In genomic region chr2:115774153-115774908, GRCm38 (mm10) we compare ENCODE assay signal across 14 mouse cellular contexts.
DNase-seq lines count a peak whose midpoint lies in the region; ATAC-seq and TF ChIP-seq lines count a peak whose summit lies in the region.
"Had no signal": no experiment of that assay in that cellular context is flagged by ENCODE, and none has a peak within 500 bp of the region (broad histone marks: within the 10 kb centered on the region; RNA-seq: fewer than 3 reads in every experiment).

No protein-coding gene starts in this region.

- no peak overlapping the region for H3ac ChIP-seq in C2C12 (ENCODE audit: control insufficient read depth, insufficient read length, low read depth)

- H3K79me3 ChIP-seq in C2C12 (ENCODE audit: low read depth), result no peaks in the 10 kb centered on the region

- H3K27me3 ChIP-seq in kidney, embryonic 15.5 days, result no peaks in the 10 kb centered on the region
- H3K27me3 ChIP-seq in C2C12 (ENCODE audit: control insufficient read depth, insufficient read depth, insufficient read length), result no peaks in the 10 kb centered on the region
- no peaks in the 10 kb centered on the region for H3K27me3 ChIP-seq in megakaryocyte, embryonic 14.5 days (replicated peaks)

- H3K9me3 ChIP-seq in kidney, embryonic 15.5 days (replicated peaks), result no peaks in the 10 kb centered on the region
- peaks cover 6% of the 10 kb centered on the region for H3K9me3 ChIP-seq in megakaryocyte, embryonic 14.5 days
- H3K9me3 ChIP-seq: midbrain, embryonic 10.5 days had no signal

- TF ChIP-seq CTCF in C2C12 (IDR thresholded peaks at IDR 0.05; ENCODE audit: control insufficient read depth, insufficient read depth, insufficient read length), result no peak

- ATAC-seq in kidney, embryonic 15.5 days (replicated peaks; ENCODE audit: low FRiP score), result no peak
- ATAC-seq in monocyte, adult 5-6 weeks (replicated peaks; ENCODE audit: insufficient number of reproducible peaks, low FRiP score, low TSS enrichment, poor library complexity, severe bottlenecking), result no peak
- ATAC-seq: inflammation-experienced regulatory T-cells, adult 6 months had no signal

- no peak overlapping the region for H3K4me3 ChIP-seq in kidney, embryonic 15.5 days (replicated peaks)
- no peak overlapping the region for H3K4me3 ChIP-seq in C2C12 (ENCODE audit: insufficient read depth, poor library complexity, severe bottlenecking)
- peak overlapping the region; percentile 42 for H3K4me3 ChIP-seq in megakaryocyte, embryonic 14.5 days (replicated peaks)
- H3K4me3 ChIP-seq: erythroblast, embryonic 14.5 days; midbrain, embryonic 10.5 days had no signal

- no peak overlapping the region for H3K4me2 ChIP-seq in kidney, embryonic 15.5 days

- H3K79me2 ChIP-seq in C2C12 (ENCODE audit: control insufficient read depth, insufficient read depth), result no peaks in the 10 kb centered on the region

- no peaks in the 10 kb centered on the region for H3K36me3 ChIP-seq in kidney, embryonic 15.5 days
- H3K36me3 ChIP-seq in C2C12 (ENCODE audit: control insufficient read depth, insufficient read depth), result peaks cover 11% of the 10 kb centered on the region
- H3K36me3 ChIP-seq in megakaryocyte, embryonic 14.5 days (replicated peaks; ENCODE audit: low read length), result peaks cover 17% of the 10 kb centered on the region

- no peak overlapping the region for H3K9ac ChIP-seq in kidney, embryonic 15.5 days
- H3K9ac ChIP-seq: liver, embryonic 14.5 days had no signal

- no peak for DNase-seq in kidney, adult 11 months
- peak; percentile 89 for DNase-seq in adipocyte (ENCODE audit: low spot score)
- no peak for DNase-seq in left cerebral cortex, adult 11 months (ENCODE audit: low spot score)
- DNase-seq: cerebellum, adult 11-12 months; gastrocnemius, postnatal 14 days; heart, postnatal 36 days had no signal

- peaks cover 47% of the 10 kb centered on the region for H3K4me1 ChIP-seq in kidney, embryonic 15.5 days
- H3K4me1 ChIP-seq in megakaryocyte, embryonic 14.5 days, result no peaks in the 10 kb centered on the region
- H3K4me1 ChIP-seq: midbrain, embryonic 10.5 days had no signal

- peak overlapping the region; percentile 90 for H3K27ac ChIP-seq in kidney, embryonic 15.5 days
- H3K27ac ChIP-seq: liver, embryonic 14.5 days; midbrain, embryonic 10.5 days had no signal

- 51% methylated on average over 5 of the region's 5 CpGs for WGBS in kidney, embryonic 15.5 days

TF ChIP-seq in C2C12, 6 proteins besides CTCF, POLR2A, EP300 and RAD21:
- TF ChIP-seq CEBPB (IDR thresholded peaks at IDR 0.05; ENCODE audit: low read depth) (peak; percentile 38), MAX (IDR thresholded peaks at IDR 0.05) (no peak)
TF ChIP-seq in C2C12: peak in this region for 1.
